ENCODE assay signal across 37 mouse cellular contexts in the genomic region with DNA sequence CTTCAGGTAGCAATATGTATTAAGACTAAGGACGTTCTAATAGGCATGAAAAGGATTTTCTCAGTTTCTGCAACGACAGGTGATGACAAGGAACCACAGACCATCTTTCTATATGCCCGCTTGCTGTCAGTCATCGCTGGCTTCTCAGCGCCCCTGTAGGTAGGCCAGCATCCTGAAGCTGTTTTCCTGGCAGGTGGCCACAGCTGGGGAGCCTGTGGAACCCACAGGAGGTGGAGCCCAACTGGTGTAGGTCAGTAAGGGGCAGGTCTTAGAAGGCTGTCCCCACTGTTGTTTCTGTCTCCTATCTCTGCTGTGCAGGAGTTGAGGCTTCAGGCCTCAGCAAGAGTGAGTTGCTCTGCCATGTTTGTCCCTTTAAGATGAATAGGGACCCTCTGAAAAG. TPM values are rescaled to one million over a fixed set of nuclear protein-coding genes. Genes with fewer than 3 reads are reported as not detected.
"Had no signal": no experiment of that assay in that cellular context is flagged by ENCODE, and none has a peak within 500 bp of the region (broad histone marks: within the 10 kb centered on the region; RNA-seq: fewer than 3 reads in every experiment).

No protein-coding gene starts in this region.

- H3K9ac ChIP-seq: heart, embryonic 12.5 days; heart, embryonic 13.5 days; heart, embryonic 15.5 days; hindbrain, embryonic 12.5 days; hindbrain, embryonic 13.5 days; hindbrain, embryonic 14.5 days; hindbrain, embryonic 15.5 days; intestine, embryonic 15.5 days; kidney, embryonic 15.5 days had no signal

- H3K9me3 ChIP-seq: heart, embryonic 12.5 days; heart, embryonic 13.5 days; heart, embryonic 15.5 days; hindbrain, embryonic 10.5 days; hindbrain, embryonic 12.5 days; hindbrain, embryonic 13.5 days; hindbrain, embryonic 15.5 days; intestine, embryonic 15.5 days; kidney, embryonic 15.5 days had no signal

- H3K27me3 ChIP-seq: heart, embryonic 12.5 days; heart, embryonic 13.5 days; heart, embryonic 15.5 days; hindbrain, embryonic 12.5 days; hindbrain, embryonic 15.5 days; kidney, embryonic 15.5 days had no signal

- H3K36me3 ChIP-seq: heart, embryonic 12.5 days; heart, embryonic 13.5 days; heart, embryonic 15.5 days; hindbrain, embryonic 10.5 days; hindbrain, embryonic 12.5 days; hindbrain, embryonic 13.5 days; hindbrain, embryonic 15.5 days; intestine, embryonic 15.5 days; kidney, embryonic 15.5 days had no signal

- H3K27ac ChIP-seq: heart, embryonic 13.5 days; heart, embryonic 15.5 days; hindbrain, embryonic 10.5 days; hindbrain, embryonic 12.5 days; hindbrain, embryonic 13.5 days; hindbrain, embryonic 14.5 days; hindbrain, embryonic 15.5 days; hindbrain, postnatal 0 days; intestine, embryonic 15.5 days; kidney, embryonic 15.5 days; kidney, postnatal 0 days; layer of hippocampus, adult 2 months; left cerebral cortex, adult 2 months had no signal

- ATAC-seq: hindbrain, embryonic 16.5 days; hindbrain, postnatal 0 days; inflammation-experienced regulatory T-cells, adult 6 months; intestine, embryonic 15.5 days; intestine, embryonic 16.5 days; intestine, postnatal 0 days had no signal

- H3K4me2 ChIP-seq: heart, embryonic 11.5 days; heart, embryonic 12.5 days; heart, embryonic 13.5 days; heart, embryonic 15.5 days; hindbrain, embryonic 12.5 days; hindbrain, embryonic 13.5 days; hindbrain, embryonic 14.5 days; hindbrain, embryonic 15.5 days; intestine, embryonic 15.5 days; kidney, embryonic 15.5 days had no signal

- DNase-seq: heart, postnatal 10 days; heart, postnatal 14 days; heart, postnatal 4 days; kidney, adult 11 months; kidney, adult 18-20 months; kidney, adult 2 months; kidney, adult 8-10 months; kidney, adult 9 months; kidney, postnatal 10 days; kidney, postnatal 14 days; kidney, postnatal 25 days; kidney, postnatal 36 days; kidney, postnatal 4 days; layer of hippocampus, adult 9-11 months; layer of hippocampus, postnatal 36 days had no signal

- H3K4me1 ChIP-seq: heart, embryonic 12.5 days; heart, embryonic 13.5 days; heart, embryonic 15.5 days; hindbrain, embryonic 10.5 days; hindbrain, embryonic 12.5 days; hindbrain, embryonic 13.5 days; hindbrain, embryonic 15.5 days; intestine, embryonic 15.5 days had no signal

- H3K4me3 ChIP-seq: heart, embryonic 12.5 days; heart, embryonic 13.5 days; heart, embryonic 15.5 days; hindbrain, embryonic 10.5 days; hindbrain, embryonic 12.5 days; hindbrain, embryonic 13.5 days; hindbrain, embryonic 15.5 days; intestine, embryonic 15.5 days; kidney, embryonic 15.5 days; layer of hippocampus, adult 2 months; left cerebral cortex, adult 2 months had no signal

RNA-seq across cellular contexts. Expression of a gene that starts 37.7 kb away (rescaled TPM):
- total RNA-seq: heart, postnatal 25 days; hematopoietic stem cell, adult 5-6 weeks had no signal
- polyA plus RNA-seq: large intestine, adult 2 months had no signal
